Mouse (Mus musculus): Measurements from ENCODE around the gene Krt10.
A peak's percentile ranks its signal among the peaks of the same experiment; 100 is the strongest.

The Krt10 gene

GRCm38 (mm10) chr11:99369853-99370451 is 19.2 kb downstream of the Krt10 start:
- ATAC-seq (ENCODE audit: low TSS enrichment): peak; percentile 93

- ATAC-seq (ENCODE audit: low TSS enrichment): no peak
Observed at GRCm38 (mm10) chr11:99369229-99369628, 19.9 kb downstream of the Krt10 start.

- ATAC-seq (ENCODE audit: low TSS enrichment): no peak
Observed at GRCm38 (mm10) chr11:99366791-99367190, 22.4 kb downstream of the Krt10 start.

- ATAC-seq (ENCODE audit: low TSS enrichment): peak; percentile 55; the same call in 1 of the 2 replicates
Observed at GRCm38 (mm10) chr11:99364412-99364811, 24.8 kb downstream of the Krt10 start.

- no peak for ATAC-seq (ENCODE audit: low TSS enrichment)
Observed at GRCm38 (mm10) chr11:99361423-99361822, 27.7 kb downstream of the Krt10 start.

GRCm38 (mm10) chr11:99351004-99351403 is 38.2 kb downstream of the Krt10 start, which contains the start of gene Krt27:
Krt27 (minus strand) TSS chr11:99351104.
- no peak for ATAC-seq (ENCODE audit: low TSS enrichment)

- ATAC-seq (ENCODE audit: low TSS enrichment): no peak
Observed at GRCm38 (mm10) chr11:99339299-99339847, 49.8 kb downstream of the Krt10 start.

- no peak for ATAC-seq (ENCODE audit: low TSS enrichment)
Observed at GRCm38 (mm10) chr11:99337866-99338265, 51.3 kb downstream of the Krt10 start, which contains the start of gene Krt26. Krt26 (minus strand) TSS chr11:99337966.

Data from frontal cortex, adult (tissue).